Mouse (Mus musculus): ENCODE data around the gene Sgcd. TPM values are rescaled to one million over a fixed set of nuclear protein-coding genes. Genes with fewer than 3 reads are reported as not detected.

Sgcd gene
- polyA plus RNA-seq, 1 experiment = 0.07 TPM

- no peaks in the 10 kb centered on the region for H3K4me1 ChIP-seq (ENCODE audit: control insufficient read depth, insufficient read depth, low read length)
- H3K4me3 ChIP-seq (ENCODE audit: control insufficient read depth, low read depth, low read length) = no peak overlapping the region
- no peaks in the 10 kb centered on the region for H3K27me3 ChIP-seq (ENCODE audit: control insufficient read depth, insufficient read depth, low read length)
- no peak overlapping the region for H3K27ac ChIP-seq (ENCODE audit: control insufficient read depth, insufficient read depth, low read depth, low read length)
- no peak for TF ChIP-seq CTCF (IDR thresholded peaks at IDR 0.05; ENCODE audit: control insufficient read depth, insufficient read depth, insufficient replicate concordance, low read depth, low read length)
- TF ChIP-seq POLR2A (IDR thresholded peaks at IDR 0.05; ENCODE audit: control insufficient read depth, low read depth, low read length) = no peak
- H3K36me3 ChIP-seq (ENCODE audit: control insufficient read depth, insufficient read depth, low read length) = no peaks in the 10 kb centered on the region
Measured at GRCm38 (mm10) chr11:47032318-47032717, 956.5 kb downstream of the Sgcd start.

- Histone ChIP-seq H3K4me1 (ENCODE audit: control insufficient read depth, insufficient read depth, low read length) (no peaks in the 10 kb centered on the region), H3K4me3 (ENCODE audit: control insufficient read depth, low read depth, low read length) (no peak overlapping the region), H3K36me3 (ENCODE audit: control insufficient read depth, insufficient read depth, low read length) (no peaks in the 10 kb centered on the region), H3K27me3 (ENCODE audit: control insufficient read depth, insufficient read depth, low read length) (no peaks in the 10 kb centered on the region), H3K27ac (ENCODE audit: control insufficient read depth, insufficient read depth, low read depth, low read length) (no peak overlapping the region)
- no peak for TF ChIP-seq POLR2A (IDR thresholded peaks at IDR 0.05; ENCODE audit: control insufficient read depth, low read depth, low read length)
- no peak for TF ChIP-seq CTCF (IDR thresholded peaks at IDR 0.05; ENCODE audit: control insufficient read depth, insufficient read depth, insufficient replicate concordance, low read depth, low read length)
Measured at GRCm38 (mm10) chr11:47020874-47021273, 967.9 kb downstream of the Sgcd start.

GRCm38 (mm10) chr11:47018139-47018538 lies 970.6 kb downstream of the Sgcd start:
- H3K36me3 ChIP-seq (ENCODE audit: control insufficient read depth, insufficient read depth, low read length) = no peaks in the 10 kb centered on the region
- TF ChIP-seq POLR2A (IDR thresholded peaks at IDR 0.05; ENCODE audit: control insufficient read depth, low read depth, low read length) = no peak
- TF ChIP-seq CTCF (IDR thresholded peaks at IDR 0.05; ENCODE audit: control insufficient read depth, insufficient read depth, insufficient replicate concordance, low read depth, low read length) = no peak
- H3K27ac ChIP-seq (ENCODE audit: control insufficient read depth, insufficient read depth, low read depth, low read length) = no peak overlapping the region
- no peaks in the 10 kb centered on the region for H3K27me3 ChIP-seq (ENCODE audit: control insufficient read depth, insufficient read depth, low read length)
- no peaks in the 10 kb centered on the region for H3K4me1 ChIP-seq (ENCODE audit: control insufficient read depth, insufficient read depth, low read length)
- no peak overlapping the region for H3K4me3 ChIP-seq (ENCODE audit: control insufficient read depth, low read depth, low read length)

GRCm38 (mm10) chr11:47015683-47016082 lies 973.1 kb downstream of the Sgcd start:
- Histone ChIP-seq H3K27me3 (ENCODE audit: control insufficient read depth, insufficient read depth, low read length) (no peaks in the 10 kb centered on the region), H3K4me1 (ENCODE audit: control insufficient read depth, insufficient read depth, low read length) (no peaks in the 10 kb centered on the region), H3K27ac (ENCODE audit: control insufficient read depth, insufficient read depth, low read depth, low read length) (no peak overlapping the region), H3K4me3 (ENCODE audit: control insufficient read depth, low read depth, low read length) (no peak overlapping the region), H3K36me3 (ENCODE audit: control insufficient read depth, insufficient read depth, low read length) (no peaks in the 10 kb centered on the region)
- TF ChIP-seq POLR2A (IDR thresholded peaks at IDR 0.05; ENCODE audit: control insufficient read depth, low read depth, low read length) (no peak), CTCF (IDR thresholded peaks at IDR 0.05; ENCODE audit: control insufficient read depth, insufficient read depth, insufficient replicate concordance, low read depth, low read length) (no peak)

GRCm38 (mm10) chr11:47014278-47014677 lies 974.5 kb downstream of the Sgcd start:
- H3K27ac ChIP-seq (ENCODE audit: control insufficient read depth, insufficient read depth, low read depth, low read length) = no peak overlapping the region
- H3K36me3 ChIP-seq (ENCODE audit: control insufficient read depth, insufficient read depth, low read length) = no peaks in the 10 kb centered on the region
- TF ChIP-seq CTCF (IDR thresholded peaks at IDR 0.05; ENCODE audit: control insufficient read depth, insufficient read depth, insufficient replicate concordance, low read depth, low read length) (no peak), POLR2A (IDR thresholded peaks at IDR 0.05; ENCODE audit: control insufficient read depth, low read depth, low read length) (no peak)
- no peaks in the 10 kb centered on the region for H3K27me3 ChIP-seq (ENCODE audit: control insufficient read depth, insufficient read depth, low read length)
- no peaks in the 10 kb centered on the region for H3K4me1 ChIP-seq (ENCODE audit: control insufficient read depth, insufficient read depth, low read length)
- no peak overlapping the region for H3K4me3 ChIP-seq (ENCODE audit: control insufficient read depth, low read depth, low read length)

GRCm38 (mm10) chr11:47010166-47010565 lies 978.6 kb downstream of the Sgcd start:
- no peak for TF ChIP-seq POLR2A (IDR thresholded peaks at IDR 0.05; ENCODE audit: control insufficient read depth, low read depth, low read length)
- TF ChIP-seq CTCF (IDR thresholded peaks at IDR 0.05; ENCODE audit: control insufficient read depth, insufficient read depth, insufficient replicate concordance, low read depth, low read length) = no peak
- Histone ChIP-seq H3K36me3 (ENCODE audit: control insufficient read depth, insufficient read depth, low read length) (no peaks in the 10 kb centered on the region), H3K27ac (ENCODE audit: control insufficient read depth, insufficient read depth, low read depth, low read length) (no peak overlapping the region), H3K4me1 (ENCODE audit: control insufficient read depth, insufficient read depth, low read length) (no peaks in the 10 kb centered on the region), H3K4me3 (ENCODE audit: control insufficient read depth, low read depth, low read length) (no peak overlapping the region), H3K27me3 (ENCODE audit: control insufficient read depth, insufficient read depth, low read length) (no peaks in the 10 kb centered on the region)

- H3K27me3 ChIP-seq (ENCODE audit: control insufficient read depth, insufficient read depth, low read length) = no peaks in the 10 kb centered on the region
- no peak overlapping the region for H3K4me3 ChIP-seq (ENCODE audit: control insufficient read depth, low read depth, low read length)
- no peak for TF ChIP-seq POLR2A (IDR thresholded peaks at IDR 0.05; ENCODE audit: control insufficient read depth, low read depth, low read length)
- TF ChIP-seq CTCF (IDR thresholded peaks at IDR 0.05; ENCODE audit: control insufficient read depth, insufficient read depth, insufficient replicate concordance, low read depth, low read length) = no peak
- no peaks in the 10 kb centered on the region for H3K4me1 ChIP-seq (ENCODE audit: control insufficient read depth, insufficient read depth, low read length)
- H3K36me3 ChIP-seq (ENCODE audit: control insufficient read depth, insufficient read depth, low read length) = no peaks in the 10 kb centered on the region
- no peak overlapping the region for H3K27ac ChIP-seq (ENCODE audit: control insufficient read depth, insufficient read depth, low read depth, low read length)
Measured at GRCm38 (mm10) chr11:47005301-47005875, 983.4 kb downstream of the Sgcd start.

- no peaks in the 10 kb centered on the region for H3K36me3 ChIP-seq (ENCODE audit: control insufficient read depth, insufficient read depth, low read length)
- no peaks in the 10 kb centered on the region for H3K4me1 ChIP-seq (ENCODE audit: control insufficient read depth, insufficient read depth, low read length)
- no peak for TF ChIP-seq CTCF (IDR thresholded peaks at IDR 0.05; ENCODE audit: control insufficient read depth, insufficient read depth, insufficient replicate concordance, low read depth, low read length)
- no peak for TF ChIP-seq POLR2A (IDR thresholded peaks at IDR 0.05; ENCODE audit: control insufficient read depth, low read depth, low read length)
- no peak overlapping the region for H3K4me3 ChIP-seq (ENCODE audit: control insufficient read depth, low read depth, low read length)
- no peaks in the 10 kb centered on the region for H3K27me3 ChIP-seq (ENCODE audit: control insufficient read depth, insufficient read depth, low read length)
- no peak overlapping the region for H3K27ac ChIP-seq (ENCODE audit: control insufficient read depth, insufficient read depth, low read depth, low read length)
Measured at GRCm38 (mm10) chr11:46939311-46939710, 1049.5 kb downstream of the Sgcd start.

All from testis, adult 2 months (tissue).